Mouse (Mus musculus): ENCODE data around the gene Samd8. TPM values are rescaled to one million over a fixed set of nuclear protein-coding genes. Genes with fewer than 3 reads are reported as not detected.
A peak's percentile ranks its signal among the peaks of the same experiment; 100 is the strongest.

The Samd8 gene
- polyA plus RNA-seq (2015; fragmentation: Nextera tagmentation; extraction: Ambion mirVana): 10.8 and 12.2 TPM in 2 replicates

DNA sequence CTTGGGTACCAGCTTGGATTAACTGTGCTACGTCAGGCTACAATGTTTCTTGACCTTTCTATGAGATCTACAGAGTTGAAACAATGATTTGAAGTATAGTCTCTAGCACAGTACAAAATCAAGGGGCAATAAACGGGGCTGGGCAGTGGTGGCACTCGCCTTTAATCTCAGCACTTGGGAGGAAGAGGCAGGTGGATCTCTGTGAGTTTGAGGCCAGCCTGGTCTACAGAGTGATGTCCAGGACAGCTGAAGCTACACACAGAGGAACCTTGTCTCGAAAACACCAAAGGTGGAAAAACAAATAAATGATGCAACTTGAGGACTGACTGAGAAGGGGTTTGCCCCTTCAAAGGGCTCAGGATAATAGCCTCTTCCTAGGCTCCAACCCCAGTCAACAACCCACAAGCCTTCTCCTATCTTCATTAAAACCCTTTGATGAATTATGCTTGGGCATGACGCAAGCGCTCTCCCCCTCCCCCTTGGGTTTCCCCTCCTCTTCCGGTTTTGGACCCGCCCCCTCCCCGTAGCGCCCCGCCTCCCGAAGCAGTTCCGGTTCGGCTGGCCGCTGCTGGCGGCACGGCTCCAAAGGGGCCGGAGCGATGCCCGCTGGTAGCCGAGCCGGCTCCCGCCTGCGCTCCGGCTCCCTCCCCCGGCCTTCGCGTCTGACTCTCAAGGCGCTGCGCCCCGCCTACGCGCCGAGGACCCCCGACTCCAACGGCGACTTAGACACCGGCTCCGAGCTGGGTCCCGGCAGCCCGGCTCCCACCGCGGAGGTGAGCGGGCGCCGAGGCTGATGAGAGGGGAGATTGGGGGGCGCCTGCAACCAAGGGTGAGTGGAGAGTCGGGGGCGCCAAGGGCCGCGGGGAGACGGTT lies at the start of gene Samd8:
Gene Samd8, plus strand, starts transcription at position 524 of the 873 bp plus-strand sequence.
- ATAC-seq (ENCODE audit: low FRiP score, low read depth): peak; percentile 84
- peaks cover 19% of the 10 kb centered on the region for H3K4me1 ChIP-seq
- no peaks in the 10 kb centered on the region for H3K27me3 ChIP-seq
- H3K27ac ChIP-seq: peak within 1 kb of the TSS; percentile 81
- no peaks in the 10 kb centered on the region for H3K36me3 ChIP-seq
- H3K9ac ChIP-seq: peak within 1 kb of the TSS; percentile 90
- H3K9me3 ChIP-seq: no peaks in the 10 kb centered on the region
- peak within 1 kb of the TSS; percentile 88 for H3K4me2 ChIP-seq (replicated peaks)
- peak within 1 kb of the TSS; percentile 93 for H3K4me3 ChIP-seq
- WGBS: 7% methylated on average over 52 of the region's 52 CpGs

DNA sequence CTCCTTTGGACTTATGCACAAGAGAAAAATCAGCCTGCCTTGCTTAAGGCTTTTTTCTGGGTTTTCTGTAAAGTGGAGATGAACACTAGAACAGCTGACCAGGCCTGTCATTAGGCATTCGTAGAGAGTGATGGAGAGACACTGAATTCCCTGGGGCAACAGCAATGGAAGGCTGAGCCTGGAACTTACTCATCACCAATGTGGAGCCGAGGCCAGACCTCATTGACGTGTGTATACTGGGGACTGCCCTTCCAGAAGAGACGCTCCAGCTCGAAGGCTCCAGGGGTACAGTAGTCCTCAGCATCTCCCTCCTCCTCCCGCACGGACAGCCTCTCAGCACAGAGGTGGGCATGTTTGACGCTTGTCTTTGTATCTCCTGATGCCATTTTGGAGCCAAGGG lies 47.6 kb upstream of the Samd8 start:
- no peak overlapping the region for H3K4me3 ChIP-seq
- no peak for ATAC-seq (ENCODE audit: low FRiP score, low read depth)
- H3K27me3 ChIP-seq: no peaks in the 10 kb centered on the region
- H3K4me1 ChIP-seq: peaks cover 19% of the 10 kb centered on the region
- 91% methylated on average over 8 of the region's 8 CpGs for WGBS
- no peak overlapping the region for H3K9ac ChIP-seq
- no peaks in the 10 kb centered on the region for H3K9me3 ChIP-seq
- no peaks in the 10 kb centered on the region for H3K36me3 ChIP-seq
- no peak overlapping the region for H3K4me2 ChIP-seq (replicated peaks)
- no peak overlapping the region for H3K27ac ChIP-seq

DNA sequence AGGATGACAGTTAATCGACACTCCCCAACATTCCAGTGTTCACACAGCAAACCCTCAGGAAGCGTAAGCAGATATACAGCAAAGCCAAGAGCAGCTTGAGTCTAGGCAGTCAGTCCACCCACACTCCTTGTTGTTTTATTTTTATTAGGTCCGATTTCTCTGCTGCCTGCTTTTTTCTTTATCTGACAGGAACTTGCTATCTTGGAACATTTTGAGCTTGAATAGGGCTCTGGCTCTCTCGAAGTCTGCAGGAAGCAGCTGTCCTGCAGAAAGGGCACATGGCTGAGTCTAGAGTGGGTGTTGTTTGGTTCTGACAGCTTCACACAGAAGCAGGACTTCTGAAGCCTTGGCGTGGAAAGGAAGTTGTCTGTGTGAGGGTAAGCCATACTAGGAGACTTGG lies 47.1 kb upstream of the Samd8 start:
- H3K27ac ChIP-seq: no peak overlapping the region; the same call in 1 of the 2 replicates
- H3K36me3 ChIP-seq: no peaks in the 10 kb centered on the region
- H3K4me1 ChIP-seq: peaks cover 23% of the 10 kb centered on the region
- H3K4me2 ChIP-seq (replicated peaks): no peak overlapping the region
- H3K9ac ChIP-seq: no peak overlapping the region
- H3K4me3 ChIP-seq: no peak overlapping the region
- 72% methylated on average over 5 of the region's 5 CpGs for WGBS
- H3K27me3 ChIP-seq: no peaks in the 10 kb centered on the region
- ATAC-seq (ENCODE audit: low FRiP score, low read depth): no peak
- no peaks in the 10 kb centered on the region for H3K9me3 ChIP-seq

GRCm38 (mm10) chr14:21705462-21705861 lies 44.9 kb upstream of the Samd8 start:
- H3K4me2 ChIP-seq (replicated peaks): no peak overlapping the region
- H3K27ac ChIP-seq: peak overlapping the region; percentile 93; the same call in 1 of the 2 replicates
- 83% methylated on average over 2 of the region's 2 CpGs for WGBS
- no peaks in the 10 kb centered on the region for H3K27me3 ChIP-seq
- H3K9ac ChIP-seq: no peak overlapping the region
- no peaks in the 10 kb centered on the region for H3K9me3 ChIP-seq
- H3K36me3 ChIP-seq: no peaks in the 10 kb centered on the region
- H3K4me3 ChIP-seq: no peak overlapping the region
- H3K4me1 ChIP-seq: peaks cover 33% of the 10 kb centered on the region
- ATAC-seq (ENCODE audit: low FRiP score, low read depth): no peak

- H3K9me3 ChIP-seq: no peaks in the 10 kb centered on the region
- H3K9ac ChIP-seq: no peak overlapping the region
- peaks cover 41% of the 10 kb centered on the region for H3K4me1 ChIP-seq
- H3K36me3 ChIP-seq: no peaks in the 10 kb centered on the region
- H3K4me3 ChIP-seq: no peak overlapping the region
- WGBS: 29% methylated on average over 12 of the region's 12 CpGs
- peak overlapping the region; percentile 93 for H3K27ac ChIP-seq
- peak; percentile 84 for ATAC-seq (ENCODE audit: low FRiP score, low read depth)
- H3K27me3 ChIP-seq: no peaks in the 10 kb centered on the region
- H3K4me2 ChIP-seq (replicated peaks): no peak overlapping the region
Observed at GRCm38 (mm10) chr14:21706759-21707571, 43.4 kb upstream of the Samd8 start.

DNA sequence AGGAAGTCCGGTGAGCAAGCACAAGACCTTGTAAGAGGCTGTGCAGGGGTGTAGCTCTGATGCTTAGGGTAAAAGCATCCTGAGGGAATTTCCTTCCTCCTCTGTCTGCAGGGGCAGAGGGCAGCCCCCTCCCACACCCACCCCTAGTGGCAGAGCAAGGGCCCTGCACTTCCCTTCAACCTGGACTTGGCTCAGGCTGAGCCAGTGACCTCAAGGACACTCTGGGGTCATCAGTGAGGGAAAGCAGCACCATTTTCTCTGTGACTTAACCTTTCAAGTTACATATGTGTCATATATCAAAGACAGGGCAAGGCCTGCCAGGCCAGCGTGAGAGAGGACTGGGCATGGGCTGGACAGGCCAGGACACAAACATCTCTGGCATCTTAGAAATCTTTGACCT lies 40.8 kb upstream of the Samd8 start:
- H3K9me3 ChIP-seq: no peaks in the 10 kb centered on the region
- ATAC-seq (ENCODE audit: low FRiP score, low read depth): no peak
- H3K4me3 ChIP-seq: no peak overlapping the region
- no peak overlapping the region for H3K4me2 ChIP-seq (replicated peaks)
- H3K27ac ChIP-seq: no peak overlapping the region
- peaks cover 41% of the 10 kb centered on the region for H3K4me1 ChIP-seq
- no peak overlapping the region for H3K9ac ChIP-seq
- H3K27me3 ChIP-seq: no peaks in the 10 kb centered on the region
- 64% methylated on average over 2 of the region's 2 CpGs for WGBS
- no peaks in the 10 kb centered on the region for H3K36me3 ChIP-seq

DNA sequence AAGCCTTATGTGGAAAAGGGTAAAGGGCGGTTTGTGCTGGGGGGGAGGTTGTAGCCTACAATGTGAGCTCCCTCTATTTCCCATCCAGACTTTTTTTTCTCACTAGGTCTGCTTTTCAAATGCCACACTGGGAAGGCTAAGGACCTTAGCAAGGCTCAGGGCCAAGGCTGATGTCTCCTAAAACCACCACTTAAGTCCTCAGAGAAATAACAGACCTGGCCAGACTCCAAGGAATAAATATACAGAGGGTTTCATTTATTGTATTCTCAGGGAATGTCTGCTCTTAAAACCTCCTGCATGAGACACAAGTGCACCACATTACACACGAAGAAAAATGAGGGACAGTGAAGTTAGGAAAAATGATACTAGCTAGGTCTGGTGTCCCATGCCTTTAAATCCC lies 39.1 kb upstream of the Samd8 start:
- no peak for ATAC-seq (ENCODE audit: low FRiP score, low read depth)
- H3K4me1 ChIP-seq: peaks cover 41% of the 10 kb centered on the region
- WGBS: 55% methylated on average over 2 of the region's 2 CpGs
- H3K36me3 ChIP-seq: no peaks in the 10 kb centered on the region
- no peak overlapping the region for H3K4me3 ChIP-seq
- no peaks in the 10 kb centered on the region for H3K9me3 ChIP-seq
- H3K9ac ChIP-seq: no peak overlapping the region; the same call in 1 of the 2 replicates
- H3K27me3 ChIP-seq: no peaks in the 10 kb centered on the region
- H3K27ac ChIP-seq: peak overlapping the region; percentile 78; the same call in 1 of the 2 replicates
- H3K4me2 ChIP-seq (replicated peaks): no peak overlapping the region

DNA sequence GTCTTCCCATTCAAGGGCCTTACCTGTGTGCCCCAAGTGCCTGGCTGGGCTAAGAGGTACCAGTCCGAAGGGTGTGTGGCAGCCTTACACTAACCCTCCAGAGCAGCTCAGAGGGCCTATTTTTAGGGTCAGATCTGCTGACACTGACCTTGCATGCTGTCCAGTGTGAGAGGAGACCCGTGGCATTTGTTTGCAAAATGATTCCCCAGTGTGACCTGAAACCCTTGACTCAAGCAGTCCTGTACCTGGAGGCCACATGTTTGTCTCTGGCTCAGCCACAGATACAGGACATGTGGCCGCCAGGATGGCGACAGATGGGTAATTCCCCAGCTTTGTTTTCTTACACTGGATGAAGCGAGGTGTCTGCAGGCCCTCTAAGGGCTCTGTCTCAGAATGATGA lies 35.8 kb upstream of the Samd8 start, which contains the start of gene Dupd1:
Gene Dupd1, minus strand, starts transcription at position 91 of the 400 bp plus-strand sequence.
- no peak within 1 kb of the TSS for H3K9ac ChIP-seq
- H3K27me3 ChIP-seq: no peaks in the 10 kb centered on the region
- ATAC-seq (ENCODE audit: low FRiP score, low read depth): no peak
- no peaks in the 10 kb centered on the region for H3K9me3 ChIP-seq
- H3K4me3 ChIP-seq: no peak within 1 kb of the TSS
- no peak within 1 kb of the TSS for H3K27ac ChIP-seq
- H3K4me2 ChIP-seq (replicated peaks): no peak within 1 kb of the TSS
- no peaks in the 10 kb centered on the region for H3K36me3 ChIP-seq
- whole genome bisulfite sequencing: 66% methylated on average over 5 of the region's 5 CpGs
- peaks cover 31% of the 10 kb centered on the region for H3K4me1 ChIP-seq

GRCm38 (mm10) chr14:21719646-21720383 lies 30.5 kb upstream of the Samd8 start:
- Histone ChIP-seq H3K27ac (peak overlapping the region; percentile 69), H3K9me3 (peaks cover 6% of the 10 kb centered on the region), H3K9ac (peak overlapping the region; percentile 5; the same call in 1 of the 2 replicates), H3K4me3 (no peak overlapping the region), H3K4me1 (peaks cover 28% of the 10 kb centered on the region), H3K27me3 (no peaks in the 10 kb centered on the region), H3K4me2 (replicated peaks) (peak overlapping the region; percentile 23; the same call in 1 of the 2 replicates), H3K36me3 (no peaks in the 10 kb centered on the region)
- WGBS: 20% methylated on average over 17 of the region's 17 CpGs
- ATAC-seq (ENCODE audit: low FRiP score, low read depth): peak; percentile 40; the same call in 1 of the 2 replicates

GRCm38 (mm10) chr14:21720430-21721205 lies 29.7 kb upstream of the Samd8 start:
- H3K36me3 ChIP-seq: no peaks in the 10 kb centered on the region
- WGBS: 69% methylated on average over 4 of the region's 4 CpGs
- no peak for ATAC-seq (ENCODE audit: low FRiP score, low read depth)

More at GRCm38 (mm10) chr14:21720430-21721205, 29.7 kb upstream of the Samd8 start:
- H3K4me1 ChIP-seq: peaks cover 28% of the 10 kb centered on the region
- no peak overlapping the region for H3K9ac ChIP-seq
- H3K4me3 ChIP-seq: no peak overlapping the region
- H3K9me3 ChIP-seq: peaks cover 6% of the 10 kb centered on the region
- no peak overlapping the region for H3K4me2 ChIP-seq (replicated peaks)
- no peak overlapping the region; the same call in 1 of the 2 replicates for H3K27ac ChIP-seq
- no peaks in the 10 kb centered on the region for H3K27me3 ChIP-seq

All from limb, embryonic 13.5 days (tissue).